Mouse (Mus musculus) lung, postnatal 0 days (tissue): ENCODE results near the gene Myoz1. TPM values are rescaled to one million over a fixed set of nuclear protein-coding genes. Genes with fewer than 3 reads are reported as not detected.

ENCODE experiments used
- ATAC-seq: fragments of 200-750 bp; cut with Nextera tagmentation; 2 replicates; pipeline ENCODE4 v1.8.0; 2017; ENCODE audit warnings: moderate library complexity
- DNase-seq: peaks from one replicate; pipeline ENCODE4 v3.0.0-alpha.2; 2016; ENCODE audit warnings: low spot score
- H3K27ac ChIP-seq: fragments of 300-500 bp; sonication (generic); 2 replicates; pipeline ENCODE4 v1.5.1; 2014; ENCODE audit warnings: antibody characterized with exemption, mild to moderate bottlenecking, low read length, mixed read lengths
- H3K27me3 ChIP-seq: fragments of 300-500 bp; sonication (generic); replicated peaks from 2 replicates; pipeline ENCODE4 v1.6.1; 2014; ENCODE audit warnings: low read length, mixed read lengths; ENCODE audit not compliant: insufficient read depth
- H3K36me3 ChIP-seq: fragments of 300-500 bp; sonication (generic); 2 replicates; pipeline ENCODE4 v1.6.1; 2014; ENCODE audit warnings: low read length, mixed read lengths; ENCODE audit not compliant: insufficient read depth
- H3K4me1 ChIP-seq: fragments of 300-500 bp; sonication (generic); 2 replicates; pipeline ENCODE4 v1.6.1; 2014; ENCODE audit warnings: antibody characterized with exemption, low read depth, low read length, mixed read lengths; ENCODE audit not compliant: insufficient read depth
- H3K4me2 ChIP-seq: fragments of 300-500 bp; sonication (generic); replicated peaks from 2 replicates; pipeline ENCODE4 v1.6.1; 2014; ENCODE audit warnings: low read depth, mild to moderate bottlenecking, low read length, moderate library complexity, mixed read lengths
- H3K4me3 ChIP-seq: fragments of 300-500 bp; sonication (generic); 2 replicates; pipeline ENCODE4 v1.5.1; 2014; ENCODE audit warnings: low read depth, low read length
- H3K9ac ChIP-seq: fragments of 300-500 bp; sonication (generic); replicated peaks from 2 replicates; pipeline ENCODE4 v1.6.1; 2014; ENCODE audit warnings: low read depth, mild to moderate bottlenecking
- H3K9me3 ChIP-seq: fragments of 300-500 bp; sonication (generic); 2 replicates; pipeline ENCODE4 v1.6.1; 2016; ENCODE audit warnings: low read length, mixed read lengths
- CTCF ChIP-seq: IDR thresholded peaks from 2 replicates; pipeline ENCODE4 v1.5.1; 2016; ENCODE audit warnings: antibody characterized with exemption, mild to moderate bottlenecking
- EP300 ChIP-seq: IDR thresholded peaks from 2 replicates; pipeline ENCODE4 v1.6.1; 2016; ENCODE audit warnings: antibody characterized with exemption, mild to moderate bottlenecking, control low read depth
- WGBS: fragments of 180-500 bp; shearing (Covaris S2); extraction: QIAGEN DNeasy Blood & Tissue Kit; methylation state at CpG from one replicate; pipeline ENCODE4 v1.1.7; 2014; 5-methylcytosine and 5-hydroxymethylcytosine counted together
- polyA plus RNA-seq: library from polyadenylated mRNA; unstranded; fragments of >200 nt; fragmentation: Nextera tagmentation; extraction: Ambion mirVana; gene quantifications from 2 replicates; pipeline ENCODE4 v1.2.1, GENCODE M21; 2015

The Myoz1 gene
- polyA plus RNA-seq, 1 experiment from 2014 or later, result 0.38 TPM

GRCm38 (mm10) chr14:20658326-20658725, 2.0 kb upstream of the Myoz1 start:
- Histone ChIP-seq H3K4me1 (peaks cover 3% of the 10 kb centered on the region; the same call in 1 of the 2 replicates), H3K9ac (no peak overlapping the region), H3K27me3 (no peaks in the 10 kb centered on the region), H3K4me3 (no peak overlapping the region), H3K4me2 (no peak overlapping the region), H3K9me3 (no peaks in the 10 kb centered on the region), H3K36me3 (no peaks in the 10 kb centered on the region), H3K27ac (no peak overlapping the region)
- TF ChIP-seq CTCF, result peak; percentile 85
- no peak for TF ChIP-seq EP300
- DNase-seq (peak; percentile 87), ATAC-seq (no peak)

DNA sequence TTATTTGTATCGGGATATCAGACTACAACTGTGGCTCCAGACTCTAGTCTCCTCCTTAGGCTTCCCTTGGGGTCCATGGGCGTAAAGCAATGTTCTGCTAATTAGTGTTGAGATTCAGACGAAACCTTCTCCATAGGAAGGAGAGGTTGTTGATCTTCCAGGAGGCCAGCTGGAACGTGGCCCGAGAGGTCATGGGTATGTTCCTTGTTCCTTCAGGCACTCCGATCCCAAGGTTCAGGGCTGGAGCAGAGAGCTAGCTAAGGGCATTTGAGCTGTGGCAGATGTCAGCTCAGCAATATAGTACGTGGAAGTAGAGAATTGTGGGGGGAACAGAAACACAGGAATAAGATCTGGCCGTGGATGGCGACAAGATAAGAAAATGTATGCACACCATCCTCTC, 609 bp downstream of the Myoz1 start:
- Histone ChIP-seq H3K9me3 (no peaks in the 10 kb centered on the region), H3K4me3 (no peak overlapping the region), H3K9ac (no peak overlapping the region), H3K36me3 (no peaks in the 10 kb centered on the region), H3K27me3 (no peaks in the 10 kb centered on the region), H3K4me2 (no peak overlapping the region), H3K27ac (no peak overlapping the region), H3K4me1 (no peaks in the 10 kb centered on the region; the same call in 1 of the 2 replicates)
- ATAC-seq, result no peak
- DNase-seq, result no peak
- TF ChIP-seq EP300 (no peak), CTCF (no peak)
- WGBS, result 73% methylated on average over 9 of the region's 9 CpGs

GRCm38 (mm10) chr14:20654690-20655421, 1.5 kb downstream of the Myoz1 start:
- Histone ChIP-seq H3K4me1 (no peaks in the 10 kb centered on the region), H3K4me2 (no peak overlapping the region), H3K4me3 (no peak overlapping the region), H3K9me3 (no peaks in the 10 kb centered on the region), H3K27ac (no peak overlapping the region), H3K9ac (no peak overlapping the region), H3K27me3 (no peaks in the 10 kb centered on the region), H3K36me3 (no peaks in the 10 kb centered on the region)
- no peak for TF ChIP-seq CTCF
- TF ChIP-seq EP300, result no peak
- ATAC-seq (peak; percentile 17; the same call in 1 of the 2 replicates), DNase-seq (peak; percentile 26)
- WGBS, result 58% methylated on average over 9 of the region's 9 CpGs

DNA sequence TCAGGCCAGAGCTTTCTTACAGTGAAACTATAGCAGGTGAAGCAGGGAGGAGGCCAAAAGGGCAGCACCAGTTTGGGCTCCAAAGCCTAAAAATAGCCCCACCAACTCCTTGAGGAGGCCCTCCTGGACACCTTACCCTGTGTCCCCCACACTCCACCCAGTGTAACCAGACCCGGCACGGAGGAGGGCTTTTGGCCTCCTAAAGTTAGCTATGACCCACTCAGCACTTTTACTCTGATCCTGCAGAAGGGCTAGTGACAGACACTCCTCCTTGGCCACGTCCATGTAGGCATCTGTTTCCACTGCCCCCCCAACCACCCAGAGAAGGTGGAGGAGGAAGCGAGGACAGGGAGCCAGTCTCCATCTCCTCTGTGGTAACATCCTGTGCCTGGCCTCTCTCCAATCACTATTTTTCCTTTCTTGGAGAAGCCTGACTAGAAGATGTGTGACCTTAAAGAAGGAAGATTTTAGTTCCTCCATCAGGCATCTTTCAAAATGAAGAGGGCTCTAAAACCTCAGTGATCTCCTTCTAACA, 4.6 kb downstream of the Myoz1 start:
- no peak overlapping the region for H3K27ac ChIP-seq
- ATAC-seq, result no peak
- no peak overlapping the region for H3K9ac ChIP-seq
- no peaks in the 10 kb centered on the region for H3K27me3 ChIP-seq
- no peaks in the 10 kb centered on the region for H3K36me3 ChIP-seq
- no peak overlapping the region for H3K4me3 ChIP-seq
- no peaks in the 10 kb centered on the region for H3K9me3 ChIP-seq
- no peak overlapping the region for H3K4me2 ChIP-seq
- 59% methylated on average over 4 of the region's 4 CpGs for WGBS
- DNase-seq, result no peak
- H3K4me1 ChIP-seq, result no peaks in the 10 kb centered on the region
- TF ChIP-seq EP300 (no peak), CTCF (no peak)

DNA sequence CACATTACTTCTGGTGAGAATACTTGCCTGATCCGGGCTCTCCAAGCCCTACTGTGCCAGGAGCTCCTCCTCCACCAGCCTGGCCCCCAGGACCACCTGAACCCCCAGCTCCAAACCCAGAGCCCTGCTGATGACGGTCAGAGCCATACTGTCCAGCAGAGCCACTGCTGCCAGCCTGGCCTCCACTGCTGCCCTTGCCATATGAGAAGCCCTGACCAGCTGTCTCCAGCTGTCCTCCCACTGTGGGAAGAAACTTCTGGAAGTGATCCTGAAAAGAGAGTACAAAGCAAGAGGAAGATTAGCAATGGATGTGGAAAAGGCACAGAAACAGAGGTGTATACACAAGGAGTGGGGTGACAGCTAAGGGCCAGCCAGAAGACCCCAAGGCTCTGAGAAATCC, 5.3 kb downstream of the Myoz1 start:
- ATAC-seq (0 out of 2 replicates have a peak, but pooled peaks have one; percentile 26), DNase-seq (no peak)
- no peak for TF ChIP-seq CTCF
- no peak for TF ChIP-seq EP300
- Histone ChIP-seq H3K4me1 (no peaks in the 10 kb centered on the region), H3K9ac (no peak overlapping the region), H3K4me3 (no peak overlapping the region), H3K4me2 (no peak overlapping the region), H3K27ac (no peak overlapping the region), H3K9me3 (no peaks in the 10 kb centered on the region), H3K27me3 (no peaks in the 10 kb centered on the region), H3K36me3 (no peaks in the 10 kb centered on the region)
- WGBS, result 76% methylated on average over 2 of the region's 2 CpGs

DNA sequence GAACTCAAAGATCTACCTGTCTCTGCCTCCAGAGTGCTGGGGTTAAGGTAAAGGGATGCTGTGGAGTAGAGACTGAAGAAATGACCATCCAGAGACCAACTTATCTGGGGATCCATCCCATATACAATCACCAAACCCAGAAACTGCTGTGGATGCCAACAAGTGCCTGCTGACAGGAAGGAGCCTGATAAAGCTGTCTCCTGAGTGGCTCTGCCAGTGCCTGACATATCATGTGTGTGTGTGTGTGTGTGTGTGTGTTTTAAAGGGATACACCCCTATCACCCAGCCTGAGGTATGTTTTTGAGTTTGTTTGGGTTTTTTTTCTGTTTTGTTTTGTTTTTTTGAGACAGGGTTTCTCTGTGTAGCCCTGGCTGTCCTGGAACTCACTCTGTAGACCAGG, 10.0 kb downstream of the Myoz1 start:
- Histone ChIP-seq H3K4me3 (no peak overlapping the region), H3K27ac (no peak overlapping the region), H3K36me3 (no peaks in the 10 kb centered on the region), H3K27me3 (no peaks in the 10 kb centered on the region), H3K4me1 (no peaks in the 10 kb centered on the region), H3K4me2 (no peak overlapping the region), H3K9me3 (no peaks in the 10 kb centered on the region), H3K9ac (no peak overlapping the region)
- TF ChIP-seq EP300 (no peak), CTCF (no peak)
- no peak for ATAC-seq
- DNase-seq, result no peak
